2 mouse cellular contexts compared by ENCODE assay signal in the genomic region with DNA sequence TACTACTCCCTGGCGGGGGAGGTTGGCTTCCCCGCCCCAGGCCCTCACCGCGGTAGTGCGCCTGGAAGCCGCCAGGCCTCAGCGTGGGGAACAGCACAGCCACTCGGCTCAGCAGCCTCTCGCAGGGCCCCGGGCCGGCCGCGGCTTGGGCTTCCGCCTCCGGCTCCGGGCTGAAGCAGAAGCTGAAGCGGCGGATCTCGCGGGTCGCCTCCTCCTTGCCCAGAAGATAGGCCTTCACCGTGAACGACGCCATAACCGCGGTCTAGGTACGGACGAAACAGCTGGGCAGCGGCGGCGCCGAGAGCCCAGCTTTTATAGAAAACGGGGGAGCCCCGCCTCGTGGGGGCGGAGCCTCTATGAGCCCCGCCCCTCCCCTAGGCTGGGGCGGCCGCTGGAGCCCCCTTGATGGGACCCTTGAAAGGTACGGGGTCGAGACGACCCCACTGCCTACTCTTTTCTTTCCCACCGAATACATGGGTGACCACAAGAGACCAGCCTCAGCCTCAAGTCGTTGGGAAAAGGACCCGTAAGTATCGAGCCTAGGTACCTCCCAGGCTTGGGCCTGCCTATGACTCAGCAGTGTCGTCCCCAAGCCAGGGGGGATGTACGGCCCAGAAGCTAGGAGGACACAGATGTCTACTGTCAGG.
A peak's percentile ranks its signal among the peaks of the same experiment; 100 is the strongest.
TF ChIP-seq lines count a peak whose summit lies in the region.

A gene (minus strand): TSS at position 323 of the 647 bp plus-strand sequence.
A gene (plus strand): TSS at position 386 of the 647 bp plus-strand sequence.

TF ChIP-seq in CH12.LX, 34 proteins besides CTCF, POLR2A, EP300 and RAD21 (continued from another document):
- TF ChIP-seq GABPA (IDR thresholded peaks at IDR 0.05; ENCODE audit: insufficient replicate concordance, low read depth, low read length) (no peak), KAT2A (IDR thresholded peaks at IDR 0.05; ENCODE audit: insufficient replicate concordance, low read length) (no peak), POLR2AphosphoS2 (IDR thresholded peaks at IDR 0.05; ENCODE audit: low read depth, low read length) (peak; percentile 88; the same call in 1 of the 2 replicates), ZMIZ1 (IDR thresholded peaks at IDR 0.05; ENCODE audit: low read depth, low read length) (peak; percentile 97), ZKSCAN1 (IDR thresholded peaks at IDR 0.05; ENCODE audit: borderline replicate concordance, low read depth, low read length) (no peak), ZNF384 (IDR thresholded peaks at IDR 0.05; ENCODE audit: low read depth, low read length) (no peak), MAX (IDR thresholded peaks at IDR 0.05; ENCODE audit: low read length) (peak; percentile 44; the same call in 1 of the 2 replicates), TCF12 (IDR thresholded peaks at IDR 0.05; ENCODE audit: low read depth, low read length) (peak; percentile 69), E2F4 (IDR thresholded peaks at IDR 0.05; ENCODE audit: insufficient replicate concordance, low read depth, low read length) (no peak), SIN3A (IDR thresholded peaks at IDR 0.05; ENCODE audit: low read length) (no peak; the same call in 1 of the 2 replicates), TBP (conservative IDR thresholded peaks at IDR 0.05; ENCODE audit: low read depth, low read length) (peak; percentile 97), CHD2 (IDR thresholded peaks at IDR 0.05; ENCODE audit: low read length) (no peak), ELF1 (IDR thresholded peaks at IDR 0.05; ENCODE audit: low read depth, low read length) (no peak), JUND (conservative IDR thresholded peaks at IDR 0.05; ENCODE audit: low read depth, low read length) (no peak), MXI1 (IDR thresholded peaks at IDR 0.05; ENCODE audit: low read depth, low read length) (no peak; the same call in 1 of the 2 replicates), MAZ (IDR thresholded peaks at IDR 0.05; ENCODE audit: low read depth, low read length) (peak; percentile 63; the same call in 1 of the 2 replicates), PAX5 (IDR thresholded peaks at IDR 0.05; ENCODE audit: low read length) (no peak), MEF2A (IDR thresholded peaks at IDR 0.05; ENCODE audit: borderline replicate concordance, low read depth, low read length) (0 out of 2 replicates have a peak, but pooled peaks have one; percentile 39), USF1 (IDR thresholded peaks at IDR 0.05; ENCODE audit: low read depth, low read length) (no peak), BHLHE40 (IDR thresholded peaks at IDR 0.05; ENCODE audit: low read depth, low read length) (peak; percentile 10; the same call in 1 of the 2 replicates), MAFK (IDR thresholded peaks at IDR 0.05; ENCODE audit: insufficient replicate concordance, low read length) (peak; percentile 94), CHD1 (IDR thresholded peaks at IDR 0.05; ENCODE audit: low read depth, low read length) (0 out of 2 replicates have a peak, but pooled peaks have one; percentile 33), NELFE (IDR thresholded peaks at IDR 0.05; ENCODE audit: low read depth, low read length) (peak; percentile 99), SMC3 (IDR thresholded peaks at IDR 0.05; ENCODE audit: low read depth, low read length) (no peak)
TF ChIP-seq in CH12.LX: peak in this region for 12.

TF ChIP-seq in myocyte, 11 proteins besides CTCF, POLR2A, EP300 and RAD21 (continued from another document):
- TF ChIP-seq SRF (IDR thresholded peaks at IDR 0.05; ENCODE audit: control insufficient read depth, insufficient read length, low read depth), result no peak
- no peak for TF ChIP-seq REST (IDR thresholded peaks at IDR 0.05; ENCODE audit: insufficient read depth, insufficient read length)
- no peak for TF ChIP-seq MAX (IDR thresholded peaks at IDR 0.05; ENCODE audit: low read depth)
- TF ChIP-seq TCF3 (IDR thresholded peaks at IDR 0.05; ENCODE audit: insufficient read length, low read depth), result no peak
- no peak for TF ChIP-seq USF1 (IDR thresholded peaks at IDR 0.05; ENCODE audit: low read depth)
- no peak for TF ChIP-seq CEBPB (IDR thresholded peaks at IDR 0.05; ENCODE audit: insufficient read depth, poor library complexity, severe bottlenecking)
- TF ChIP-seq MYOG (IDR thresholded peaks at IDR 0.05; ENCODE audit: control insufficient read depth in 1 of 3, insufficient read depth in 1 of 3, insufficient read length in 2 of 3, low read depth in 2 of 3), result peak; percentile 33 to 84 (median 65)
- TF ChIP-seq TCF12 (IDR thresholded peaks at IDR 0.05; ENCODE audit: insufficient read depth, poor library complexity, severe bottlenecking), result no peak
TF ChIP-seq in myocyte: peak in this region for 3.
